Mouse (Mus musculus) right cerebral cortex, postnatal 36 days (tissue): ENCODE results near the gene Tfdp2.
"Not testable (repeated sequence)": the region's sequence is repeated elsewhere in the genome, so short reads cannot be mapped to it uniquely, and the experiment has no call there.

Source experiments
- DNase-seq, 2 experiments: peaks; one replicate each; pipeline ENCODE4 v3.0.0; 2022; ENCODE audit warnings: low spot score in 2 of 2, mixed read lengths in 1 of 2

The Tfdp2 gene

DNA sequence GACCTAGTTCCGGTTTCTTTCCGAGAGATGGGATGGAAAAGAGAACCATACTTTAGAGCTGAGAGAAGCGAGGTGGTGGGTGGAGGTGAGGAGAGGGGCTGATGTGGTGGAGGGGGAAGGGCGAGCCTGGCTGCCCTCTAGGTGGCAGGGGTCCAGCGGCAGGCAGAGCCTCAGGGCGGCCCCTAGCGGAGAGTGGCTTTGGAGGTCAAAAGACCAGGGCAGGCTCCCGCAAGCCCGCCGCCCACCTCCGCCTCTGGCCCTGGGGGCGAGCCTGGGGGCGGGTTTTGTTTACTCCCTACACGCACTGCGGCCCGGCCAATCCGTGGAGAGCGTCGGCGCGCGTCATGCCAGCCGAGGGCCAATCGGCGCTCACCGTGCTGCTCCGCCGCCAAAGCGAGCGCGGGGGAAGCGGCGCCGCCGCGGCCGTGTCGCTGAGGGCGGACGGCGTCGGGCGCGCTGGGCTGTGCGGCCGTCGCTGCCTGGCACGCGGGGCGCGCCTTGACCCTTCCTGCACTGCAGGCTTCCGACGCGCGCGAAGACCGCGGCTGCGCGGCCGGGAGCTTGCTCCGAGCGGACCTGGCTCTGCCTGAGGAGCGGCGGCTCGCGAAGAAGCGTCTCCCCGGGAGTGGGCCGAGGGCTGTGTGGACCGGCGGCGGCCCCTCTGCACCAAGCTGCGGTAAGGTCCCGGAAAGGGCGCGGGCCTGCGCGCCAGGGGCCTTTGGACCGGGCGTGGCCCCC is at the start of gene Tfdp2:
Gene Tfdp2 (plus strand): TSS at position 391 of the 738 bp plus-strand sequence.
- DNase-seq = peak; percentile 79 to 83

DNA sequence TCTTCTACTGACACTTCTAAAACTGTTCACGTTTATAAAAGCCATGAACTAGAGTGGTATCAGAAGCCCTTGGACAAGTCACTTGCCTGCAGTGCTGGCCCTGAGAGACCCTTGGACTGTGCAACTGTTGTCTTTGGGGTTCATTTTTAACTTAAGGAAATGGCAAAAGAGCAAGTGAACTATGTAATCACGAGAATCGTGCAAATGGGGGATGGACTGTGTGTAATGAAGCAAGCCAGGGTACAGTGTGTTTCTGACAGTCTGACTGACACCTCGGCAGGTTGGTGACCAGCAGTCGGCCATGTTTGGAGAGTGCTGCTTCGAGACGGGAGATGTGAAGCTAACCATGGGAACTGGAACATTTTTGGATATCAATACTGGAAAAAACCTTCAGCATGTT is 43.3 kb upstream of the Tfdp2 start:
- DNase-seq = no peak

DNA sequence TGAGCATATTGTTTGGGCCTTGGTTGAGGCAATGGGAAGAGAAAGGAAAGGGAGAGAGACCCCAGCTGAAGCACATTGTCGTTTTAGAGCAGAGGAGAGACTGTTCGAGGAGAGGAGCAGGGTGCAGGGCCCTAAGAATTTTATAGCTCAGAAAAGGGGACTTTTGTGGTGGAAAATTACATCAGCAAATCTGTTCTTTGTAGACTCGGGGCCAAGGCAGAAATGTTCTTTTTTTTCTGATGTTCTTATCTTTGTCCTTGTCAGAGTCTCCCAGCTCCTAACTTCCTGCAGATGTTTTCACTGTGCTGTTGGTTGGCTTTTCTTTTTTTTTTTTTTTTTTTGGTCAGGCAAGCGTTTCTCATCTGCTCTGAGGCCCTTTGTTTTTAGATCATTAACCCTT is 37.6 kb upstream of the Tfdp2 start:
- no peak for DNase-seq

DNA sequence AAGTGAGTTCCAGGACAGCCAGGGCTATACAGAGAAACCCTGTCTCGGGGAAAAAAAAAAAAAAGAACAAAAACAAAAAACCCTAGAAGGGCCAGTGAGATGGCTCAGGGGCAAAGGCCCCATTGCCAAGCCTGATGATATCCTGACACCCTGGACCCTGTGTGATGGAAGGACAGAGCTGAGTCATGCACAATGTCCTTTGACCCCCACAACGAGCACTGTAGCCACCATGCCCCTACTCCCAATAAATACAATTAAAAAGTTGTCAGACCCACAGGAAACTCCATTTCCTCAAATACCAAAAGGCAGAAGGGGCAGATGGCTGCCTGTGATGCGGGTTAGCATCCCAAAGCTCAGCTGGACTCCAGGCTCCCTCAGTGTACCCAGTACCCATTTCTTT is 37.0 kb upstream of the Tfdp2 start:
- no peak for DNase-seq

DNA sequence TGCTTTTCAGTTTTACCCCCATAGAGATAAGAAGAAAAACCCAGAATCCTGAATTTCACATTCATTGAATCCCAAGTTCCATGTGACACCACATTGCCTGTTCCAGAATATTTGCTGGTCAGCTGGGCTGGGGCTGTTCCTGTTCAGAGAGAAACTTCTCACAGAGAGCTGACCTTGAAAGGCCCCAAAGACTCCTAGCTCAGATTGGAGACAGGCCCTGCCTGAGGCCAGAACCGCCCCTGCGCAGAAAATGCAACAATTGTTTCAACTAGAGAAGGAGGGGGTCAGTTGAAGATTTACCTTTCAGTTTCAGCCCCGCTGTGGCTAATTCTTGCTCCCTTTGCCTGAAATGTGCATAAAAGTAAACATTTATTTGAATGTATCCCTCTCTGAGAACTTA is 35.3 kb upstream of the Tfdp2 start:
- no peak for DNase-seq

DNA sequence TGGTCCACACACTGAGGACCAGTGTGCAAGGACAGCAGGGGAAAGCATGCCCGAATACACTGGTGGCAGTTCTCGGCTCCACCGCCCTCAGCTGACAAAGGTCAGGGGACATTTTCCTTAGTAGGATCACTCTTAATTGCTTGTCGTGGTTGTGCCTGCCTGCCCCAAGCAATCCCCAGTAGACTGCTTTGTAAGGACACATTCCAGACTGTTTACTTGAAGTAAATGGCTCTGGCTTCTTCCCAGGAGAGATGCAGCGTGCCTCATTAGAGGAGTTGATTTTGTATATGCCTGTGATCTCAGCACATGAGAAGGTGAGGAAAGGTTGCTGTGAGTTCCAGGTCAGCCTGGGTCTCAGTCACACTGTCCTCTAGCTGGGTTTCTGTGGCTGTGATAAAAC is 33.7 kb upstream of the Tfdp2 start:
- DNase-seq = no peak

DNA sequence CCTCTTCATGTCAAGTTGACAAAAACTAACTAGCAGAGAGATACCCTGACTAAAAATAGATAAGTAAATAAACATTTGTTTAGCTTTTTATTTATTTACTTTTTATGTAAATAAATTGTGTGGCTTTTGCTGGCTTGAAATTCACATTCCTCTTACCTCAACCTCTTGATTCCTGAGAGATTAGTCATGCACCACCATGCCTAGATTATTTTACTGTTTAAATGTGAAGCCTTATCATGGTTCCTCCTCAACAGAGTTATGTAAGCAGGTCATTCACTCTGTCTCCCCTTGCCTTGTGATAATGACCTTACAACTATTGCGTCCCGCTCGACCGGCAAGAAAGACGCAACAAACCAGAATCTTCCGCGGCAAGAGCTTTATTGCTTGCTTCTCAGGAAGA is 32.6 kb upstream of the Tfdp2 start:
- DNase-seq = no peak

DNA sequence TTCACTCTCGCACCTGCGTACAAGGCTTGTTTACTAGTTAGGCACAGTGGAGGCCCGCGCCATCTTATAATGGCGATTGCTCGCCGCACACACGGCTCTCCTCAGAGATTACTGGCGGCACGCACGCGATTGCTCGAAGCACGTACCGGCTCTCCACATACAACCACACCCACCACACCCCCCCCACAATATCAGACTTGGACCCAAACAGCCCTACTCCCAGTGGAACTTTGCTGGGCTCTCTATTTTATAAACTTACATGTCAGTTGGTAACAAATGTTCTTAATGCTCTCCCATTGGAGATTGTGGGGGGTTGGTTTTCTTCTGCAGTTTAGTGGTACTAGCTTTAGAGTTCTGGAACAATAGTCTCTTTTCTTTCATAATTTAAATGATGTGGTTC is 32.1 kb upstream of the Tfdp2 start:
- DNase-seq = not testable (repeated sequence)

DNA sequence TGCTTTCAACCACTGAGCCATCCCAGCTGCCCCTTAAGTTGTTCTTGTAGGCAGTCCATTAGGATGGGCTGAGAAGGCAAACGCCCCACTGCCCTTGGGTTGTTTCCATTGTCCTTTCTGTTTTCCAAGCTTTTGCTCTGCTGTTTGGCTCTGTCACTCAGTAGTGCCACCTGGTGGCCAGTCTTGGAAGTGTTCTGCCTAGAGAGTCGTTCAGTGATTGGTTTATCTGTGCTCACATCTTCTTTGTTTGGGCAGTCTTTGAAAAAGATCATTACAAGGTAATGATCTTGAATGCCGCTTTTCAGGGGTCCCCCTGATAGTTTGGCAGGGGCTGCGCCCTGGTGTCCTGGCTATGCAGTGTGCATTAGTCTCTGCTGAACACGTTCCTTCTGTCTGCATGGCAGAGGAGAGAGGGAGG is 28.9 kb upstream of the Tfdp2 start:
- DNase-seq = peak; percentile 11 to 15

DNA sequence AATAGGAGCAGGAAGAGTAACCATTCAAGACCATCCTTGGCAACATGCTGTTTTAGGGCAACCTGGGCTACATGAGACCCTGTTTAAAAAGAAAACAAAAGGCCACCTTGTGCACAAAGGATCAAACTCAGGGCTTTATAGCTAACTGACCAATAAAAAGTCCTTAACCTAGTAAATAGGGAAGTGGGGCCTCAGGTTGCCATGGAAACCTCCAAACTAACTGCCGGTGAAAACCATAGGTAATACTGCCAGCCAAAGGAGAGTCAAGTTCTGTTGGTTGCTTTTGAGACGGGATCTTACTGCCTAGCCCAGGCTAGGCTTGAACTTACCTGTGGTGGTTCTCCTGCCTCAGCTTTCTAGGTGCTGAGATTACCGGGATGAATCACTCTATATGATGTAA is 25.5 kb upstream of the Tfdp2 start:
- DNase-seq = no peak

DNA sequence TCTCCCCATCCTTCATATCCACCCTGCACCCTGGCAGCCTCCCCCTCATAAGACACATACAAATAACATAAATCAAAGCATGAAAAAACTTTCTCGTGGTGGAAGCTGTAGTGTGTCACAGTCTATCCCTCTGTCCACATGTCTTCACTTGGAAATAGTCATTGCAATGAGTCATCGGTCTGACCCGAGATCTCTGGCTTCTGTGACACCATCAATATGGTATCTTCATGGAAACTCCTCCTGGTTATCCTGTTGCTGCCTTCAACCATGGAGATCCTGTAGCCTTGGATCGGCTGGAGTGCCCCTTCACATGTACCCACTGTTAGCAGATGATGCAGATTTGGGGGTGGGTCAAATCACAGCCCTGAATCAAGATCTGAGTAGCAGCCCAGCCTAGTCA is 11.2 kb upstream of the Tfdp2 start:
- no peak for DNase-seq

DNA sequence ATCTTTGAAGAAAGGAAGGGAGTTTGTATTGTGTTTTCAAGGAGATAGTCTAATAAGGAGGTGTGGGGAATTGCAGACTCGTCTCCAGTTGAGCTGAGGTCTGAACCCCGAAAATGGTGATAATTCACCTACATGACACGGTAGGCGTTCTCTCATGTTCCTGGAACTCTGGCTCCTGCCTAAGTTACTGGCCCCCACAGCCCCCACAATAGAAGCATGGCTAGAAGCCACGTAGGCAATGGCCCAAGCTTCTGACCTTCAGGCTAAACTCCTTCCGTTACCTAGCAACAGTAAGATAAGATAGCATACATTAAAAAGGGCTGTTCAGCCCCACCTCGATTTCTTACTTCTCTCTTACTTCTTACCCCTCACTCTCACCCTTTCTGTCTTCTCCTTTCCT is 9.4 kb upstream of the Tfdp2 start:
- DNase-seq = no peak

DNA sequence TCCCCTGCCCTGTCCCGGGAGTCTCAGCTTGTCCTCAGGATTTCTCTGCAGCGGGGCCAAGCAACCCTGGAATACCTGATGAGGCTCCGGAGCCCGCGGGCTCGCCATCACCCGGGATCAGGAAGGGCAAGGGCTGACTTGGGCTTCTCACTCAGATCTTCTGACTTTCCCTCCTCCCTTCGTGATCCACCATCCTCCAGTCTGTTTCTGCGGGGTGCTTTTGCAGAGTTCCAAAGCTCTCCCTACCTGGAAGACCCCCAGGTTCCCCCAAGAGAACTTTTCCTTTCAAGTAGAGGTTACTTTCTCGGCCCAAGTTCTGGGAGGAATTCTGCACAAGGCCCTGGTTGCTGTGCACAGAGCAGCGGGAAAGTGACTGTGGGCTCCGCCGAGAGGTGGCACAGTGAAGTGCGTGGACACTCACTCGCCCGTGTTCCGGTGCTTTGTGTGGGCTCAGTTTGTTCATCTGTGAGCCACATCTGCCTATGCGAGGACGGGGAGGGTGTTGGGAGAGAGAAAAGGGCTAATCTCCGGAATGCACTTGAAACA is 634 bp downstream of the Tfdp2 start:
- DNase-seq = peak; percentile 44 to 59

DNA sequence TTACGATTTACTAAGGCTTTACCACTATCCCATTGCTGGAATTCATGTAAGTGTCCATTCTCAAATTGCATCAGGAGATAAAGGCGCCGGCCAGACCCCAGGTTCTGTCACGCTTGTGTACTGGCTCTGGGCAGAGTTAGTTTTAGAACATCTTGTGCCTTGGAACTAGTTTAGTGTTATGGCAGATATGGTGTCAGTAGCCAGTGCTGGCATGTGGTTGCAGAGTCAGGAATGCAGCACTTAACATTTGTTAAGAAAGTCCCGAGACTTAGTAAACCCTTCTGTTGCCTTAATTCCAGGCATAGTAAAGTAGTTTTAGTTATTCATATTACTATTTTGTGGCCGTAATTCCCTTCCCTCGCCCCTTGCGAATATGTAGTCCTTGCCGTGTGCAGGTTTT is 1.7 kb downstream of the Tfdp2 start:
- DNase-seq = no peak

DNA sequence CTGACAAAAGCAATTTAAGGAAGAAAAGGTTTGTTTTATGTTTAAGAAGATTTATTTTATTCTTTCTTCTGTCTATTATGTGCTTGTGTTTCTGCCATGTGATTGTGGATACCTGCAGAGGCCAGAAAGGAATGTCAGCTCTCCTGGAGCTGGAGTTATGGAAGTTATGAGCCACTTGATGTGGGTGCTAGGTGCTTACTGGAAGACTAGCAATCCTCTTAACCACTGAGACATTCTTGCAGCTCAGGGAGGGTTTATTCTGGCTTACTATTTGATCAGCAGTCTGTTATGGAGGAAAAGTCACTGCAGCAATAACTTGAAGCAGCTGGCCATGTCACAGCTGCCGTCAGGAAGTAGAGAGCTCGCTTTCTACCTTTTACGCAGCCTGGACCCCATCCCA is 7.6 kb downstream of the Tfdp2 start:
- DNase-seq = no peak

DNA sequence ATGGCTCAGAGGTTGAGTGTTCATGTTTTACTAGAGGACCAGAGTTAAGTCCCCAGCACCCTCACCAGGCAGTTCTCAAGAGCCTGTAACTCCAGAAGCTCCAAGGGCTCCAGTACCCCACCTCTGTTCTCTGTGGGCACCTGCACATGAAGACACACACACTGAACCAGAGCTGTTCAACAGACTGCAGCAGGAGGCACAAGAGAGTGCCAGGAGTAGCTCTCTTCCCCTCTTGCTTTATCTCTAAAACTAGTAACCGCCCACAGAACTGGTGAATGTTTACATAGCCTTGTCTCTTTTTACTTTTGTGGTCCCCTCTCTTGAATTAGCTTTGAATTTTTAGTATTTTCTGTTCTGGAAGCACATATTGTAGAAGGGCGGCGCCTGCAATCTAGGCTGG is 11.4 kb downstream of the Tfdp2 start:
- DNase-seq = no peak

DNA sequence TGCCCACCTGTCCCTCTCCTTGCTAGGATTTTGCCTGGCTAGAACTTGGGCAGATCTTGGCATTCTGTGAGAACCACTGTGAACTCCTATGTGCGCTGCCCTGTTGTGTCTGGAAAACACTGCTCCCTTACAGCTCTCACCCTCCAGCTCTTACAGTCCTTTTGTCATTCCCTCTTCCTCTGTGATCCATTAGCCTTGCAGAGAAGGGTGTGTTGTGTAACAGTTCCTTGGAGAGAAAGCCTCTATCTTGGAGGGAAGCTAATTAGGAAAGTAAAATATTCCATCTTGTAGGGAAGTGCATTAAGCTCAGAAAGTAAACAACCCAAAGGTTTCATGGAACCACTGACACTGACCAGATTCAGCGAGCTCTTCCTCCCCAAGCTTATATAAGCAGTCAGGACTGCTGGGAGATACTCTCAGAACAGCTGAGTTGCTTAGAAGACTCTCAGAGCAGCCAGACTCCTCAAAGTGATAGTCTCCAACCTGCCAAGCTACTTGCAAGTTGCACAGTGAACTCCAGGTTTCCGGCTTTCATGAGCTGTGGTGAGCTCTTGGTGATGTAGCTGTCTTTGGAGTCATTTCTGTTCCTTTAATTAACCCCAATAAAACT is 17.1 kb downstream of the Tfdp2 start:
- no peak for DNase-seq

DNA sequence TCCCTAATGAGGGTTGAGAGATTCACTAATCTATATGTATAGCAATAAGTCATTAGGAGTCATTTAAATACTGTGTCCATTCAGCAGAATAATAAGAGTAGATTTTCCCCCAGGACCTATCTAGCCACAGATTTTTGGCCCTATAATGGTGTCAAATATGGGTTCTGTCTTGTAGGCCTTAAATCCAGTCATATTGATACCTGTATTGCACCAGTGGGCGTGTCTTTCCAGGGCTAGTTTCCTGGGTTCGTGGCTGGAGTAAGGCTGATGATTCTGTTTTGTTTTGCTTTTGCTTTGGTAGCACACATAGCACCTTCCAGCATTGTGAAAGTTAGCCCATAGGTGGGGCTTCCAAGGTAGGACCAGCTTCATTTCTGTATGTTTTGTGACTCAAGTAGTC is 18.1 kb downstream of the Tfdp2 start:
- DNase-seq = no peak

DNA sequence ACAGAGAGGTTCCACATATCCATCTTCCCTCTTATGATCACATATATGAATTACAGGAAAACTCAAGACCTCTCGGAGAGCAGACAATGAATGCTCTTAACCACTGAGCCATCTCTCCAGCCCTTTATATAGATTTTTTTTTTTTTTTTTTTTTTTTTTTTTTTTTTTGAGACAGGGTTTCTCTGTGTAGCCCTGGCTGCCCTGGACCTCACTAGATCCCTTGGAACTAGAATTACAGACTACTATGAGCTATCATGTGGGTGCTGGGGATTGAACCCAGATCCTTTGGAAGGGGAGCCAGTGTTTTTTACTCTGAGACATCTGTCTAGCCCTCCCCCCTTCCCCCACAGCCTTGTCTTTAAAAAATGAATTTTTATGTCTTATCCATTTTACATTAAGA is 21.2 kb downstream of the Tfdp2 start:
- DNase-seq = no peak

DNA sequence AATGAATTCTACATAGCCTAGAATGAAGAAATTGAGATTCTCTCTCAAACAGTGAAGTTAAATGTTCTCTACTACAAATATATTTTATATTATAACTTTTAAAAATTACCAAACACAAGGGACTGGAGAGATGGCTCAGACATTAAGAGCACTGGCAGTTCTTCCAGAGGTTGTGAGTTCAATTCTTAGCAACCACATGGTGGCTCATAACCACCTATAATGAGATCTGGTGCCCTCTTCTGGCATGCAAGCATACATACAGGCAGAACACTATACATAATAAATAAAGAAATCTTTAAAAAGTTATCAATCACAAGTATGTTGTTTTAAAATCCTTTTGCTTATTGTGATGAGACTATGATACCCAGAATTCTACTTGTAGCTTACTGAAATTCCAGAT is 21.7 kb downstream of the Tfdp2 start:
- no peak for DNase-seq

DNA sequence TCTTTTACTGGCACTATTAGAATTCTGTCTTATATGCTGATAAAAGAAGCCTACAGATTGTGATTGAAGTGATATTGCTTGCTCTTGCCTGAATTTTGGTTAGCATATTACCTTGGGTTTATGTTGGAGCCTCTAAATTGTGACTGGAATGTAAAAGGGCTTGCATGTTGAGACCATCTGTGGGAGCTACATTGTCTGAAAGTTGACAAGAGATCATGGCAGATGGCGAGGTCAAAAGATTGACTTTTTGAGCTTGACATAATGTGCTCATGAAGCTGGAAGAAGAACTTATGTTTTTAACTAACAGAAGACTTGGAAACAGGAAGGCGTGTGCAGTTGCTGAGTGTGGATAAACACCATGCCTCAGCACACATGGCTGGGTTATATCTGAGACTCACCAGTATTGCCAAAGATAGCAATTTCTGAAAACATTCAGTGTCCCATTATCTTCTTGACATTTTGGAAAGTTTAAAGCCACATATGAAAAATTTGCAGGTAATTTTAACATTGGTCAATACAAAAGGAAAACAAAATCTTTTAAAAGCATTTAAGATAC is 23.1 kb downstream of the Tfdp2 start:
- no peak for DNase-seq

DNA sequence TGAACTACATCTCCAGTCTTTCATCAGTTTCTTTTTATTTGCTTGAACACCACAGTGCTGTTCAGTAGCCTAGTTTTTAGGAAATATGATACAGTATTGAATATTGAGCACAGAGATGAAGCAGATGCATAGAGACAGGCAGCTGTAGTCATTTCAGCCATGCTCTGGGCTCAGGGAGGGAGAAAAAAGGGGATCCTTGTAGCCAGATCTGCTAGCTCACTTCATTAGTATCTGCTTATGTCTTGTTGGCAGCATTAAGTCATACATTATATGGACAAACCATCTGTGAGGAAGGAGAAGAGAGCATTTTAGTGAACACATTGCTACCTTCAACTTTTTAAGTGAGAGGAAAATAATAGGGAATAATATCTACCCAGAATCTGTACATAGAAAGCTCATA is 24.3 kb downstream of the Tfdp2 start:
- no peak for DNase-seq

DNA sequence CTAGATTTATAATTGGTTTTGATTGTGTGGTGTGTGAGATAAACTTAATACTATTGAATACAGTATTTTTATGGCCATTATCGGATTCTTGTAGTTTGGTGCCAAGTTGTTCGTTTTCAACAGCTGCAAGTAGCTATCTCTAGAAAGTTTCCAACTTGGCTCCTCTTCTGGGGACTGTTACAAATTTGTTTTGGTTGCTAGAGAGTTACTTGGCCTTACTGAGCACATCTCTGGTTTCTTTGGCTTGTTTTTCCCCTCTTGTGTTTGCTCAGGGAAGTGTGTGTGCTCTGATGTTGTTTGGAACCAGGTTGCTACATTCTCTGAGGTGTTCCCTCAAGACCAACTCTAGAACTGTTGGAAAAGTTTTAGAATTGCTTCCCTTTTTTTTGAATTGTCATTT is 27.2 kb downstream of the Tfdp2 start:
- DNase-seq = no peak
